Mouse (Mus musculus) embryonic facial prominence, embryonic 12.5 days (tissue): ENCODE results near the gene Irf7. TPM values are rescaled to one million over a fixed set of nuclear protein-coding genes. Genes with fewer than 3 reads are reported as not detected.
"Not testable (repeated sequence)": the region's sequence is repeated elsewhere in the genome, so short reads cannot be mapped to it uniquely, and the experiment has no call there.

Experiments
- ATAC-seq: fragments of 200-750 bp; cut with Nextera tagmentation; 2 replicates; pipeline ENCODE4 v1.8.0; 2017; ENCODE audit not compliant: insufficient number of reproducible peaks, insufficient read depth, low FRiP score, low TSS enrichment
- H3K27ac ChIP-seq: fragments of 300-500 bp; sonication (generic); 2 replicates; pipeline ENCODE4 v1.5.1; 2016; ENCODE audit warnings: mild to moderate bottlenecking
- H3K27me3 ChIP-seq: fragments of 300-500 bp; sonication (generic); 2 replicates; pipeline ENCODE4 v1.6.1; 2016; ENCODE audit warnings: mild to moderate bottlenecking, moderate library complexity
- H3K36me3 ChIP-seq: fragments of 300-500 bp; sonication (generic); 2 replicates; pipeline ENCODE4 v1.6.1; 2016; ENCODE audit warnings: mild to moderate bottlenecking
- H3K4me1 ChIP-seq: fragments of 300-500 bp; sonication (generic); 2 replicates; pipeline ENCODE4 v1.6.1; 2016
- H3K4me2 ChIP-seq: fragments of 300-500 bp; sonication (generic); replicated peaks from 2 replicates; pipeline ENCODE4 v1.6.1; 2016; ENCODE audit warnings: mild to moderate bottlenecking, moderate library complexity
- H3K4me3 ChIP-seq: fragments of 300-500 bp; sonication (generic); 2 replicates; pipeline ENCODE4 v1.5.1; 2016; ENCODE audit warnings: mild to moderate bottlenecking
- H3K9ac ChIP-seq: fragments of 300-500 bp; sonication (generic); 2 replicates; pipeline ENCODE4 v1.6.1; 2016; ENCODE audit warnings: mild to moderate bottlenecking, moderate library complexity
- H3K9me3 ChIP-seq: fragments of 300-500 bp; sonication (generic); 2 replicates; pipeline ENCODE4 v1.6.1; 2016; ENCODE audit warnings: mild to moderate bottlenecking, moderate library complexity
- WGBS: fragments of 180-500 bp; shearing (Covaris S2); methylation state at CpG from one replicate; pipeline ENCODE4 v1.1.7; 2016; 5-methylcytosine and 5-hydroxymethylcytosine counted together
- polyA plus RNA-seq: library from polyadenylated mRNA; unstranded; fragments of >200 nt; fragmentation: Nextera tagmentation; extraction: Ambion mirVana; gene quantifications from 2 replicates; pipeline ENCODE4 v1.2.1, GENCODE M21; 2016

Gene Irf7
- polyA plus RNA-seq, 1 experiment from 2014 or later, result 0.99 TPM

DNA sequence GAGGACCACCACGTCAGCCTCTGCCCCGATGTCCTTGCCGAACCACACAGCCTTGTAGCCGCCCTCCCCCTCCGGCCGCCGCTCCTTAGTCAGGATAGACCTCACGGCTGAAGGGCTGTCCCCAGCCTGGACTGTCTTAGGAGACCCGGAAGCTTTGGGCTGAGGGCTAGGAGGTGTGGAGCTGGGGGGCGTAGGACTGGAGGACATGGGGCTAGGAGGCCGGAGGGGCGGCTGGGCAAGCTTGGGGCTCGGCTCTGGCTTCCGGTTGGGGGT lies 2.9 kb upstream of the Irf7 start:
- Histone ChIP-seq H3K36me3 (no peaks in the 10 kb centered on the region), H3K27ac (no peak overlapping the region), H3K4me3 (no peak overlapping the region), H3K4me1 (peaks cover 16% of the 10 kb centered on the region; the same call in 1 of the 2 replicates), H3K9me3 (no peaks in the 10 kb centered on the region), H3K27me3 (no peaks in the 10 kb centered on the region), H3K9ac (no peak overlapping the region), H3K4me2 (no peak overlapping the region)
- ATAC-seq, result no peak
- 82% methylated on average over 14 of the region's 14 CpGs for WGBS

GRCm38 (mm10) chr7:141268466-141269272 lies 2.4 kb upstream of the Irf7 start:
- Histone ChIP-seq H3K4me2 (no peak overlapping the region), H3K9ac (no peak overlapping the region), H3K9me3 (no peaks in the 10 kb centered on the region), H3K27ac (no peak overlapping the region), H3K36me3 (peaks cover 5% of the 10 kb centered on the region), H3K27me3 (no peaks in the 10 kb centered on the region), H3K4me1 (peaks cover 16% of the 10 kb centered on the region; the same call in 1 of the 2 replicates), H3K4me3 (no peak overlapping the region)
- 79% methylated on average over 24 of the region's 24 CpGs for WGBS
- ATAC-seq, result no peak

GRCm38 (mm10) chr7:141265411-141265738 lies 906 bp downstream of the Irf7 start:
- 38% methylated on average over 11 of the region's 11 CpGs for WGBS
- H3K9me3 ChIP-seq, result no peaks in the 10 kb centered on the region
- no peak overlapping the region for H3K4me3 ChIP-seq
- peak overlapping the region; percentile 70; the same call in 1 of the 2 replicates for H3K4me2 ChIP-seq
- H3K27me3 ChIP-seq, result no peaks in the 10 kb centered on the region
- H3K9ac ChIP-seq, result 0 out of 2 replicates have a peak overlapping the region, but pooled peaks have one; percentile 4
- ATAC-seq, result no peak
- H3K36me3 ChIP-seq, result peaks cover 38% of the 10 kb centered on the region
- H3K4me1 ChIP-seq, result peaks cover 16% of the 10 kb centered on the region; the same call in 1 of the 2 replicates
- no peak overlapping the region for H3K27ac ChIP-seq

GRCm38 (mm10) chr7:141264761-141265410 lies 1.4 kb downstream of the Irf7 start:
- H3K27ac ChIP-seq, result no peak overlapping the region
- peaks cover 42% of the 10 kb centered on the region for H3K36me3 ChIP-seq
- H3K4me3 ChIP-seq, result no peak overlapping the region
- no peak overlapping the region for H3K9ac ChIP-seq
- no peaks in the 10 kb centered on the region for H3K9me3 ChIP-seq
- no peak for ATAC-seq
- H3K27me3 ChIP-seq, result no peaks in the 10 kb centered on the region
- 31% methylated on average over 12 of the region's 12 CpGs for WGBS
- H3K4me1 ChIP-seq, result peaks cover 16% of the 10 kb centered on the region; the same call in 1 of the 2 replicates
- no peak overlapping the region for H3K4me2 ChIP-seq

DNA sequence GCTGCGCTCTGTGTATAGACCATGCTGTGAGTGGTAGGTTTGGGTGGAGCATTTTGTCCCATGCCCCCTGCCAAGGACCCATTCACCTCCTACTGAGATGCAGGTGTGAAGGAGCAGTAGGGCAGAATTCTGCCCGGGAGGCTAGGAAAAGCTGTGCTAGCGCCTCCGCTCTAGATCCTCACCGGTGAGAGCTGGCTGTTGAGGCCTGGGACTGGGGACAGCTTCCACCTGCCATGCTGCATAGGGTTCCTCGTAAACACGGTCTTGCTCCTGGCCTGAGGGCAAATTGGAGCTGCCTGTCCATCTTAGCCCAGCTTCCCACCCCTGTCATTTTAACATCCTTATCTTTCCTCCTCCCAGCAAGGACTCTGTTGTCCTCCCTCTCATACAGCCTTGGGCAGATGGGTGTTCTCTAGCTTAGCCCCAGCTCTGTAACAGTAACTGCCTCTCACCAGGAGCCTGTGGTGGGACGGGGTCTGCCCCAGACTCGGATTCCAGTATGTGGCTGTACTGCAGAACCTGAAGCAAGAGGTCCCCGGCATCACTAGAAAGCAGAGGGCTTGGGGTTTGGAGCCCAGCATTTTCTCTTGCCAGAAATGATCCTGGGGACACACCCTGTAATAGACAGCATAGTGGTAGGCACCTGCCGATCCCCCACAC lies 2.1 kb downstream of the Irf7 start:
- WGBS, result 69% methylated on average over 11 of the region's 11 CpGs
- Histone ChIP-seq H3K9me3 (no peaks in the 10 kb centered on the region), H3K27me3 (no peaks in the 10 kb centered on the region), H3K4me1 (peaks cover 16% of the 10 kb centered on the region; the same call in 1 of the 2 replicates), H3K4me2 (no peak overlapping the region), H3K4me3 (no peak overlapping the region), H3K9ac (no peak overlapping the region), H3K36me3 (peaks cover 50% of the 10 kb centered on the region), H3K27ac (no peak overlapping the region)
- no peak for ATAC-seq

- H3K27me3 ChIP-seq, result no peaks in the 10 kb centered on the region
- H3K4me1 ChIP-seq, result peaks cover 16% of the 10 kb centered on the region; the same call in 1 of the 2 replicates
- H3K4me2 ChIP-seq, result no peak overlapping the region
- H3K27ac ChIP-seq, result no peak overlapping the region
- H3K36me3 ChIP-seq, result peaks cover 55% of the 10 kb centered on the region
- no peak overlapping the region for H3K9ac ChIP-seq
- H3K4me3 ChIP-seq, result no peak overlapping the region
- no peaks in the 10 kb centered on the region for H3K9me3 ChIP-seq
- ATAC-seq, result no peak
- WGBS, result 88% methylated on average over 13 of the region's 13 CpGs
Observed at GRCm38 (mm10) chr7:141263640-141264039, 2.6 kb downstream of the Irf7 start.

DNA sequence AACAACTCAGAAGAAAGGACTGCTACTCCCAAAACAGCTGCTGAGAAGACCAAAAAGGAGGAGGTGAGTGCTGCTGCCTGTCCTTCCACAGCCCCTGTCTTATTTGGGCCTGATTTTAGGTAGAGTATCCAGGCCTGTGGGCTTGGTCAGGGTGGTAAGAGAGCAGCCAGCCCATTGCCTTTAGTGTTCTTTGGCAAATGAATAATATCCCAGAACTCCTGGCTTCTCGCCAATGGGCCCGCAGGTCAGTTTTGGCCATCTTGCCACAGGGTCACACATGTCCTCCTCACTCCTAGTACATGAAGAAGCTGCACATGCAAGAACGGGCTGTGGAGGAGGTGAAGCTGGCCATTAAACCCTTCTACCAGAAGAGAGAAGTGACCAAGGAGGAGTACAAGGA lies 4.8 kb downstream of the Irf7 start:
- Histone ChIP-seq H3K9me3 (no peaks in the 10 kb centered on the region), H3K27me3 (no peaks in the 10 kb centered on the region), H3K4me3 (no peak overlapping the region), H3K36me3 (peaks cover 76% of the 10 kb centered on the region), H3K27ac (no peak overlapping the region), H3K4me2 (no peak overlapping the region), H3K4me1 (peaks cover 15% of the 10 kb centered on the region; the same call in 1 of the 2 replicates), H3K9ac (no peak overlapping the region)
- ATAC-seq, result no peak
- WGBS, result 90% methylated on average over 3 of the region's 3 CpGs

GRCm38 (mm10) chr7:141256159-141256558 lies 10.1 kb downstream of the Irf7 start:
- Histone ChIP-seq H3K9ac (no peak overlapping the region), H3K36me3 (peaks cover 86% of the 10 kb centered on the region), H3K27ac (no peak overlapping the region), H3K4me2 (no peak overlapping the region), H3K9me3 (no peaks in the 10 kb centered on the region), H3K4me3 (no peak overlapping the region), H3K27me3 (no peaks in the 10 kb centered on the region), H3K4me1 (no peaks in the 10 kb centered on the region)
- ATAC-seq, result no peak
- WGBS, result 92% methylated on average over 10 of the region's 10 CpGs

DNA sequence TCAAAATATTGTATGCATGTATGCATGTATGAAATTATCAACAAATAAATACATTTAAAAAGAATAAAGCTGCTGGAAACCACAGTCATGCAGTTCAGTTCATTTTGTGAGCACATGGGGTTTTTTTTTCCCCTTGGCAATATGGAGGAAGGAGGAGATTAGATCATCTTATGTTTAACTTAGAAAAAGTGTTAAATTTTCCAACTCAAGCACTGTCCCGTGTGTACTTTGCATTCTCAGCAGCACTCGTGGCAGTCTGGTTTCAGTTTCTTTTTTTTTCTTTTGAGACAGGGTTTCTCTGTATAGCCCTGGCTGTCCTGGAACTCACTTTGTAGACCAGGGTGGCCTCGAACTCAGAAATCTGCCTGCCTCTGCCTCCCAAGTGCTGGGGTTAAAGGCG lies 15.8 kb downstream of the Irf7 start:
- WGBS, result 91% methylated on average over 4 of the region's 4 CpGs
- not testable (repeated sequence) for H3K4me3 ChIP-seq, ATAC-seq, H3K9me3 ChIP-seq, H3K4me2 ChIP-seq, H3K27ac ChIP-seq, H3K27me3 ChIP-seq, H3K4me1 ChIP-seq, H3K9ac ChIP-seq
- H3K36me3 ChIP-seq, result peaks cover 88% of the 10 kb centered on the region

GRCm38 (mm10) chr7:141231551-141231950 lies 34.7 kb downstream of the Irf7 start:
- Histone ChIP-seq H3K4me1 (peaks cover 12% of the 10 kb centered on the region), H3K4me2 (no peak overlapping the region), H3K4me3 (no peak overlapping the region), H3K27ac (no peak overlapping the region), H3K36me3 (peaks cover 53% of the 10 kb centered on the region), H3K9ac (no peak overlapping the region), H3K9me3 (no peaks in the 10 kb centered on the region), H3K27me3 (no peaks in the 10 kb centered on the region)
- WGBS, result 92% methylated on average over 10 of the region's 10 CpGs
- no peak for ATAC-seq

DNA sequence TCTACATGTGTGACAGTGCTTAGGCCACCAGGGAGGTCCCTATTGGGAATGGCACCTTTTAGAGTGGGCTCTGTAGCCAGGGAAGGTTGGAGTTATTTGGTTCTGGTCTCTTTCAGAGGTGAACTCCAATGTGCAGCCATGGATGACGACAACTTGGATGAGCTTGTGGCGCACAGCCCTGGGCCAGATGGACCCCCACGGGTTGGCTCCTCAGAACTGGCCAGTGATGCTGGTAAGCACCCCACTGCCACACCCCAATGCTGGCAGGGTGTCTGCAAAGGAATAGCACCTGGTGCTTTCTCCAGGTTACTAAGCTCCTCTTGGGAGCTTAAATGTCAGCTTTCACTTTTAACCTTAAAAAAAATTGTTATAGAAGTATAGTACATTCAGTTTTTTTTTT lies 35.2 kb downstream of the Irf7 start:
- Histone ChIP-seq H3K4me1 (peaks cover 12% of the 10 kb centered on the region), H3K27ac (no peak overlapping the region), H3K27me3 (no peaks in the 10 kb centered on the region), H3K9ac (no peak overlapping the region), H3K4me3 (no peak overlapping the region), H3K4me2 (no peak overlapping the region), H3K9me3 (no peaks in the 10 kb centered on the region), H3K36me3 (peaks cover 52% of the 10 kb centered on the region)
- WGBS, result 91% methylated on average over 3 of the region's 3 CpGs
- no peak for ATAC-seq

DNA sequence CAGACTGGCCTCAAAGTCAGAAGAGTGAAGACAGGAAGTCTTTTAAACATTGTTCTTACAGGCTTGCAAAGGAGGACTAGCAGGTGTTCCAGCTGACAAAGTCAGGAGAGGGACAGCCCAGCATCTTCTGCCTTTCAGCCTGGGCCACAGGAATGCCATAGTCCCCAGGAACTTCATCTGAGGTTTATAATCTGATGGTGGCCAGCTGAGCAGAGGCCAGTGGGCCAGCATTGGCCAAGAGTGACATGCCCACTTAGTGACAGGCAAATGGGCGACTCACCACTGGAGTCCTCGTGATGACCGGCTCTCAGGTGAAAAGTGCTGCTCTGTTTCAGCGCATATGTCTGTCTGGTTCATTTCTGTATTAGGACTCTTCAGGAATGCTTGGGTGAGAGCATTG lies 35.7 kb downstream of the Irf7 start:
- Histone ChIP-seq H3K27me3 (no peaks in the 10 kb centered on the region), H3K9ac (no peak overlapping the region), H3K4me2 (0 out of 2 replicates have a peak overlapping the region, but pooled peaks have one; percentile 96), H3K4me1 (peaks cover 12% of the 10 kb centered on the region), H3K27ac (no peak overlapping the region), H3K9me3 (no peaks in the 10 kb centered on the region), H3K4me3 (no peak overlapping the region), H3K36me3 (peaks cover 48% of the 10 kb centered on the region)
- WGBS, result 90% methylated on average over 4 of the region's 4 CpGs
- ATAC-seq, result no peak
